Comparison of ENCODE assay signal across 22 mouse cellular contexts in genomic region chr2:62656072-62656471, GRCm38 (mm10). TPM values are rescaled to one million over a fixed set of nuclear protein-coding genes. Genes with fewer than 3 reads are reported as not detected.
DNase-seq lines count a peak whose midpoint lies in the region; ATAC-seq lines count a peak whose summit lies in the region.
"Had no signal": no experiment of that assay in that cellular context is flagged by ENCODE, and none has a peak within 500 bp of the region (broad histone marks: within the 10 kb centered on the region; RNA-seq: fewer than 3 reads in every experiment).

No protein-coding gene starts in this region.

- peak; percentile 13 for DNase-seq in lung, postnatal 36 days
- DNase-seq in lung, postnatal 4 days, result no peak
- no peak for DNase-seq in embryo, embryonic 10.5 days (ENCODE audit: low spot score)
- DNase-seq in urinary bladder, postnatal 25 days (ENCODE audit: low spot score), result no peak
- DNase-seq in heart, adult 9 months (ENCODE audit: low spot score in 2 of 2), result no peak
- DNase-seq: adrenal gland, adult 8-10 months; adrenal gland, postnatal 14 days; adrenal gland, postnatal 36 days; B cell, adult 2 months; cerebellum, adult 11-12 months; cerebellum, adult 2 months; cerebellum, adult 9-10 months; cerebellum, postnatal 10 days; cerebellum, postnatal 25 days; forebrain, postnatal 0 days had no signal

- ATAC-seq in common myeloid progenitor, adult 5-6 weeks (replicated peaks; ENCODE audit: low read depth, poor library complexity, severe bottlenecking), result 0 out of 2 replicates have a peak, but pooled peaks have one; percentile 37
- peak; percentile 73 for ATAC-seq in megakaryocyte, adult 5-6 weeks (ENCODE audit: poor library complexity, severe bottlenecking)
- ATAC-seq: activated CD4-positive, CD25-positive, alpha-beta regulatory T cell, adult 4 months; CD4-positive, CD25-positive, alpha-beta regulatory T cell, adult 4 months; forebrain, embryonic 13.5 days; forebrain, embryonic 15.5 days; forebrain, postnatal 0 days; Patski had no signal

RNA-seq across cellular contexts. Expression of gene Gca, which starts 8.0 kb away (rescaled TPM):
- total RNA-seq in common myeloid progenitor, adult 5-6 weeks (2017), result 3.1 and 4.0 TPM in 2 replicates
- total RNA-seq in megakaryocyte, adult 5-6 weeks (2015), result 22.8 and 31.9 TPM in 2 replicates
- 12.0 and 13.7 TPM in 2 replicates for total RNA-seq in megakaryocyte, adult 5-6 weeks (2017)

RNA-seq across cellular contexts. Expression of gene Ifih1, which starts 10.0 kb away (rescaled TPM):
- 27.3 and 29.9 TPM in 2 replicates for total RNA-seq in common myeloid progenitor, adult 5-6 weeks (2017)
- 20.2 and 23.3 TPM in 2 replicates for total RNA-seq in megakaryocyte, adult 5-6 weeks (2015)
- total RNA-seq in megakaryocyte, adult 5-6 weeks (2017), result 24.7 and 27.7 TPM in 2 replicates
